Mouse (Mus musculus) urinary bladder, postnatal 25 days (tissue): Measurements from ENCODE around the gene Rabif.
A peak's percentile ranks its signal among the peaks of the same experiment; 100 is the strongest.
"Not testable (repeated sequence)": the region's sequence is repeated elsewhere in the genome, so short reads cannot be mapped to it uniquely, and the experiment has no call there.

ENCODE experiments used
- DNase-seq: peaks from one replicate; pipeline ENCODE4 v3.0.0; 2022; ENCODE audit warnings: low spot score

Rabif gene

DNA sequence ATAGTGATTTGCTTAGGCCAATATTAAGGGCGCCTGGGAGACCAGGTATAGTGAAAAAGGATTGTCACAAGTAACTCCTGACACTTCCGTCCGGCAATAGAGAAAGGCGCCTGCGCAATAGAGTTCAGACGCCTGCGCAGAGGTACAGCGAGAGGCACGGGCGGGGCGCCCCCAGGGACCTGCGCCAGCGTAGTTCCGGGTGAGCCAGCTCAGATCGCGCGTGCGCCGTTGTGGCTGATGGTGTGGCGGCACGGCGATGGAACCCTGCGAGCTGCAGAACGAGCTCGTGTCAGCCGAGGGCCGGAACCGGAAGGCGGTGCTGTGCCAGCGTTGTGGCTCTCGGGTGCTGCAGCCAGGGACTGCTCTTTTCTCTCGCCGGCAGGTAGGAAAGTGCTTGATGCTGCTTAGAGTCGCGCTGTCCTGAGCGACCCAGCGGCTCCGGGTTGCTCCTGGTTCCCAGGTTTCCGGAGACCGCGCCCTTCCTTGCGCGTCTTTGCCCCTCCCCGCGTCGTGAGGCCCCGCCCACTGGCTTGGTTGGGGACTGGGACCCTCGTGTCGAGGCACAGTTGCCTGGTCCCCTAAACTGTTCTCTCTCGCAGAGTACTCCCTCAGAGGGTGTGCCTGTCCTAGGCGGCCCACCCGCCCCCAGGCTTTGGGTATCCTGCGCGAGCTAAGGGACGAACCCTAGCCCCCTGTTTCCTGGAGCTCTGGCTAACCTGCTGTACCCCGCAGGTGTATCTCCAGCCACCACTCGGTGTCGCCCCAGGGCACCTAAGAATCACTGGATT is at the start of gene Rabif:
Rabif (plus strand) TSS at position 221 of the 788 bp plus-strand sequence.
- DNase-seq = peak; percentile 98

DNA sequence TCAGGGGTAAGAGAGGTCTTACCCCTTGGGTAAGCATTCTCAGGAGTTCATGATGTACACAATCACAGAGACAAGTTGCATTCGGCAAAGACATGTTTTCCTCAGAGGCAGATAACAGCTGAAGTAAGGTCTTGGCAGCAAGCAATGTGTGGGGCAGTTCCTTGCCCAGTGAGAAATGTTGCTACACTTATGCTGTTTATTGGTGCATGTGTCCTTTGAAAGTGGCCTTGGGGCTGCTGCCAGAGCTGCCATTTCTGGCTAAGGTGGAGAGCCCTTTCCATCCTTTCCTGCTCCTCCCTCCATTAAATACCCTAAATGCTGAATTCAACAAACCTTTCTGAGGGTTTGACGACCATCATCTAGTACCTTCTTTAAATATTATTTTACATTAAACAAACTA is 49.0 kb upstream of the Rabif start:
- DNase-seq = no peak

DNA sequence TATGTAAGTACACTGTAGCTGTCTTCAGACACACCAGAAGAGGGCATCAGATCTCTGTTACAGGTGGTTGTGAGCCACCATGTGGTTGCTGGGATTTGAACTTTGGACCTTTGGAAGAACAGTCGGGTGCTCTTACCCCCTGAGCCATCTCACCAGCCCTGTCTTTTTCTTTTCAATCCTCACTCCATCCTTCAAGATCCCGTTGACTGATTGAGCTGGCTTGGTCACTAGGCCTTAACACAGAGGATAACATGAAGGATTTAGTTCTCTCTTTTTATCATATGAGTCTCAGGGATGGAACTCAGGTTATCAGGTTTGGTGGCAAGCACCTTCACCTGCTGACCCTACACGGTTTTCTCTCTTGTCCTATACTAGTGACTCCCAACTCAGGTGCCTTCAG is 45.9 kb upstream of the Rabif start:
- DNase-seq = not testable (repeated sequence)

DNA sequence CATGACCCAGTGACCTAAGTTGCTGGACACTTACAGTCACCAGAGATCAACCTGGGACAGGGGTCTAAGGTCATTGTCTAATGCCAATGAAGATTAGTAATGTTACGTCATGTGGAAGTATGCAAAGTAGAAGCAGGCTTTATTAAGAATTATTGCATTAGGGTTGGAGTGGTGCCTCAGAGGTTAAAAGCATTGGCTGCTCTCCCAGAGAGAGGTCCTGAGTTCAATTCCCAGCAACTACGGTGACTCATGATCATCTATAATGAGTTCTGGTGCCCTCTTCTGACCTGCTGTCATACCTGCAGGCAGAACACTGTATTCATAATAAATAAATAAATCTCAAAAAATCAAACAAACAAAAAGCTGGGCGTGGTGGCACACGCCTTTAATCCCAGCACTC is 44.2 kb upstream of the Rabif start:
- no peak for DNase-seq

DNA sequence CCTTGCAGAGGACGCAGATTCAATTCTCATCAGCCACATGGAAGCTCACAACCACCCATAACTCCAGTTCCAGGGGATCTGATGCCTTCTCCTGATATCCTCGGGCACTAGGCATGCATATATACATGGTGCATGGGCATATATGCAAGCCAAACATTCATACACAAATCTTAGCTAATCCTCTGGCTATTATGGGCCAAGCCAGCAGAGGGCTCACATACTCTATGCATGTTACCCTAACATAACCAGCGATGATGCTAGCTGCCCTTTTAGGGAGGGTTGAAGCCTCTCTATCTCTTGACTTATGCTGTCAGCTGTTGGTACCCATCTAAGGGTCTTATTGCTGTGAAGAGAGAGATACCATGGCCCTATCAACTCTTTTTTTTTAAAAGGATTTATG is 43.5 kb upstream of the Rabif start:
- DNase-seq = peak; percentile 15

DNA sequence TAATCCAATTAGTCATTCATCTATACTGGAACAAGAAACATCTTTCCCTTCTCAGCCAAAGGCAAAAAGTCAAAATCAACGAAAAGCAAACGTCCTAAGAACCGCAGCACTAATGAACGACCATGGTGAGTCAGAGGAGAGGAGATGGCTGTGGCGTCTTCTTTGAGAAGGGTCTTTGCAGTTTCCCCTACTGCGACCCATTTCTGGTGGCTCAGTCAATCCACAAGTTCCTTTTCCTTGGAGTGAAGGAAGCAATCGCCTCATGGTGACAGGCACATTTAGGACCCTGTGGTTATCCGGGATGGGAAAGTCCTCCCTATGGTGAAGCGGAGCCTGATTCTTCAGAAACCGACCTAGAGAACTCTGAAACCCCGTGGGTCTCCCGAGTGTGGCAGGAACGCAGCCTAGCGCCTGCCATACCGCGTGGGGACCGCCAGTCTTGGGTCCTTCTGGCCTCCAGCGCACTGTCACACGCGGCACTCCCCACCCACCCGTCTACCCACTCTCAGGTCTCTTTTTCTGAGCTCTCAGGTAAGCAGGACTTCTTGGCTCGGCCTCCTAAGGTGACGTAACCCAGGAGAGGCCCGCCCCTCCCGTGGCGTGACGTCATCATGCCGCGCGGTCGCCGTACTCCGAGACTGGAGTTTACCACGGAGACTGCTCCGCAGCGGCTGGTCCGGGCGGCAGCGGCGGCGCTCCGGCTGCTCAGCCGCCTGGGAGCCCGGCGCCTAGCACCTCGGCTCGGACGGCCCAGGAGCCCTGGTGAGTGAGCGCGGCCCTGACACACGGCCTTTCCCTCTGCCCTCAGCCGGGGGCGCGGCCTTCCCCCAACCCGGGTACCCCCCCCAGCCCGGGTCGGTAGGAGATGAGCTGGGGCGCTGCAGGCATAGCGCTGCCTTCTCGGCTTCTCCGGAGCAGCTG is 39.3 kb upstream of the Rabif start, which contains the start of gene Klhl12:
Klhl12 (plus strand) TSS at position 628 of the 921 bp plus-strand sequence.
- peak; percentile 97 for DNase-seq

DNA sequence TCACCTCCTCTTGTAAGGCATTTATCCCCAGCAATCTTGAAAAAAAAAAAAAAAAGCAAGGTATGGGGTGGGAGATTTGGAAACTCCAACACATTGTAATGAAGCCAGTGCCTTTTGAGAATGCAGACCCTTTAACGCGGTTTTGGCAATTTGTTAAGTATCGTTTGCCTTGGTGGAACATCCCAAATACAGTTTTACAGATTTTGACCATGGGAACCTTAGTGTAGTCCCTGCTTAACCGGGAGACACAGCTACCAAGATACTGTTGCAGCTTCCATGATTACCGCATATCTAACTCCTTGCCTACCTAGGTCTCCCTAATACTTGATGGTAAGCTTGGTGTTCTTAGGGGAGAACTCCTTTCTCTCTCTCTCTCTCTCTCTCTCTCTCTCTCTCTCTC is 38.4 kb upstream of the Rabif start:
- no peak for DNase-seq

DNA sequence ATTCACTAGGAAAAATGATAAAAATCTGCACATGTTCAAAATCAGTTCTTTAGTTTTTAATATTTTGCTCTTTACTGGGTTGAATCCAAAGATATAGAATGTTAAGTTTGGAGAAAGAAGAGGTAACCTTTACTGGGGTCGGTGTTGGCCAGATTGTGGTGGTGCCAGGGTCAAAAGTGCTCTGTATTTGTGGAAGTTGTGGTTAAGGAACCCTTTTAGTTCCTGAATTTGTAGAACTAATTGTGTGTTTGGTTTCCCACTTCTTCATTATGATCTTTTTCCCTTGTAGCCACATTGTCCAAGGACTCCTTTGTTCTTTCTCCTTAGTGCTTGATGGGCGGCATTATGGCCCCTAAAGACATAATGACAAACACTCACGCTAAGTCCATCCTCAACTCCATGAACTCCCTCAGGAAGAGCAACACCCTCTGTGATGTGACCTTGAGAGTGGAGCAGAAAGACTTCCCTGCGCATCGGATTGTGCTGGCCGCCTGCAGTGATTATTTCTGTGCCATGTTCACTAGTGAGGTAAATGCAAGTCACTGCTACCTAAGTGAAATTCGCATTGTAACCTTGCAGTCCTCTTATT is 36.2 kb upstream of the Rabif start:
- DNase-seq = no peak

DNA sequence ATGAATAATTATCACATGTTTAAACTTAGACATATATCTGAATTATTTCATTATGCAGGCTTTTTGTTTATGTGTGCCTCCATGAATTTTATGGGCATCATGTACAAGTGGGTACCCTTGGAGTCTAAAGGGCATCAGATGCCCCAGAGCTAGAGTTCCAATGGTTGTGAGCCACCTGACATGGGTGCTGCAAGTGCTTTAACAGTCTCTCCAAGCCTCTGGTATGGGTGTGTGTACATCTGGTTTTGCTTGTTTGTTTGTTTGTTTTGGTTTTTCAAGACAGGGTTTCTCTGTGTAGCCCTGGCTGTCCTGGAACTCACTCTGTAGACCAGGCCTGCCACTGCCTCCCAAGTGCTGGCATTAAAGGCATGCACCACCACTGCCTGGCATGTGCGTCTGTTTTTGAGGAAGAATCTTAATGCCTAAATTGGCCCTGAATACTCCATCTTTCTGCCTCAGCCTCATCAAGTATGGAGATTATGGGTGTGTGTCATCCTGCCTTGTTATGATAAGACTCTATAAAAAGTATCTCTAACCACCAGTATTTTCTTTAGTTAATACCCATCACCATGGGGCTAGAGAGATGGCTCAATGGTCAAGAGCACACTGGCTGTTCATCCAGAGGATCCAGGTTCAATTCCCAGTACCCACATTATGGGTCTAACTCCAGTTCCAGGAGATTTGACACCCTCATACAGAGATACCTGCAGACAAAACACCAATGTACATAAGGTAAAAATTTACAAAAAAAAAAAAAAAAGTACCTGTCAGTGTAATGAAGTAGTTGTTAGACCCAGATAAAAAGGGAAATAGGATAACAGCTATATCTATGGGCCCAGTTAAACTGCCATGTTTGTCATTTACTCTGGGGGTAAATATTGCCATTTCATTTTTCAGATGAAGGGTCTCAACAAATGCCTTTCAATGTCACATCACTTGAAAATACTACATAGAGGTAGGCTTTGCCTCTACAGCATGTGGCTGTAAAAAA is 33.9 kb upstream of the Rabif start:
- DNase-seq = no peak

DNA sequence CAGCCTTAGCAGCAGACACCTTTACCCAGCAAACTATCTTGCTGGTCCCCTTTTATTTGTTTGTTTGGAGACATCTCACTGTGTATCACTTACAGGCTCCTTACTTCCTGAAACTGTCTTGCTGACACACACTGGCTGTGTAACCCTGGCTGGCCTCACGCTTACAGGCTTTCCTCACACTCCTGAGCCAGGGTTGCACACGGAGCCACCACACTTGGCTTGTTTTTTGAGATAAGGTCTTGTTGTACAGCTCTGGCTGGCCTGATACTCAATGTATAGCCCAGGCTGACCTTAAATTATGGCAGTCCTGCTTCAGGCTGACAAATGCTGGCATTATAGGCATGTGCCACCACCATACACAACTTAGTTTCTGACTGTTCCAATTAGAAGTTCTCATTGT is 9.8 kb upstream of the Rabif start:
- no peak for DNase-seq

DNA sequence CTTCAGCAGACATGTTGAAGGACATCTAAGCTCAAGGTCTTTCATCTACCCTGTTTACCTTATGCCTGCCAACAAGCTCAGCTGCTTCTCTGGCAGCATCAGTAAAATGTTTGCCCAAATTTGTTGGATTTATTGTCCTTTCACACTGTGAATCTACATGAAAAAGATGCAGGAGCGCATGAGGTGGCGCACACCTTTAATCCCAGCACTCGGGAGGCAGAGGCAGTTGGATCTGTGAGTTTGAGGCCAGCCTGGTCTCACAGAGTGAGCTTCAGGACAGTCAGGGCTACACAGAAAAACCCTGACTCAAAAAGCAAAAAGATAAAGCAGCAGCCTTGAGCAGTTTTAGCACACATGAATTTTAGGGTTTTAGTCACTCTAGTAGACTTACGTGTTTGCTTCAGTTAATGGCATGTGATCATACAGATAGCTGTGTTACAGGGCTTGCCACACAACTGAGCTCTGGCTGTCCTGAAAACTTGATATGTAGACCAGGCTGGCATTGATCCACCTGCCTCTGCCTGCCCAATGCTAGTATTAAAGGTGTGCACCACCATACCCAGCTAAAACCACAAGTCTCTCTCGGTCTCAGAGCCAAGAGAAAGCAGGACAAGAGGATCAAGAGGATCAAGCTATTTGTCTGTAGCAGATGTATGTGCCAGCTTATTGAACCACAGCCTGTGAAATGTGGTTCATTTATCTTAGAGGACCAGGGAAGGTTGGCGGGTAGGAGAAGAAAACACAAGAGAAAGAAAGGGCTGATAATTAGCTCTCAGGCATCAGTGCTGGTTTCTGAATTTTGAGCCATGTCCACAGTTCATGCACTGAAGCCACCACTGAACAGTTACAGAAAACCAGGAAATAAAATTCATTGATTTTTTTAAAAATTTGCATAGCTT is 3.3 kb upstream of the Rabif start:
- no peak for DNase-seq

DNA sequence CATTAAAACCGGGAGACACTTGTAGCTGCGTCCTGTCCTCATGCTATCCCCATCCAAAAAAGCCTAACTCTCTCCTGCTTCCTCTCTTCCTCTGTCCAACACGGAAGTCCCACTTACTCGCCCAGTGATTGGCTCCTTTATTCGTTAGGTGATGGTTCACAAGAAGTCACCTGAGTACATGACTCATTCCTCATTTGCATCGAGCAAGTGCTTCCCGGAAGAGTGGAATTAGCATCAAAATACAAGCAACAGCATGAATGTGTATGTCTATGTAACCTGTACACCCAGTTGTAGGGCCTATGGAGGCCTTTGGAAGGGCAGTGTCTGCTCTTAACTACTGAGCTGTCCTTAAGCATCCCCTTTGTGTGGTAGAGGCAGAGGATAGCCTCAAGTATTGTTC is 2.2 kb upstream of the Rabif start:
- no peak for DNase-seq

DNA sequence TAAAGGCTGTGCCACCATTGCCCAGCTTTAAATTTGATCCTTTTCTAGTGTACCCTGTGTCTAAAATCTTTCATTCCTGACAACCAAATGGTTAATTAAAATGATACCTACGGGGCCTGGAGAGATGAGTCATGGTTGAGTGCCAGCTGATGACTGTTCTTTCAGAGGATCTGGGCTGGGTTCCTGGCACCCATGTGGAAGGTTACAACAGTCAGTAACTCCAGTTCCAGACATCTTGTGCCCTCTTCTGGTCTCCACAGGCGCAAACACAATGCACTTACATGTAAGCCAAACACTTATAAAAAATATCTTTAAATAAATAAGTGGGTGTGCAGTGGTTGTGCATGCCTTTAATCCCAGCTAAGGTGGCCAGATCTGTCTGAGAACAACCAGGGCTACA is 952 bp upstream of the Rabif start:
- no peak for DNase-seq

DNA sequence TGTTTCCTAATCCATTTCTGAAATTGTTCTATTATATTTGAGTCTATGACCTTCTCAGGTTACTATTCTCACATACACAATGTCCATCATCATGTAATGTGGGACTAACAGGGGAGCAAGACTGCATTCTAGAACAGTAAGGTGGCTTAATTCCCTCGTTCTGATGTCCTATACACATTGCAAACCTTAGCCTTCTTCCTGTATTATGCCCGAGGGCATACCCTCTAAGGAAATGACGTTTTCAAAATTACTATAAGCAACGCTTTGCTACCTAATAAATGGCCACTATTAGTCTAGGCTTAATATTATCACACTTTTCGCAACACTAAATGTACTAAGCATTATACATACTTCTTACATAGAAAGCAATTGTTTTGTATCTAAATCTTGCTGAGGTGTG is 492 bp upstream of the Rabif start:
- DNase-seq = no peak

DNA sequence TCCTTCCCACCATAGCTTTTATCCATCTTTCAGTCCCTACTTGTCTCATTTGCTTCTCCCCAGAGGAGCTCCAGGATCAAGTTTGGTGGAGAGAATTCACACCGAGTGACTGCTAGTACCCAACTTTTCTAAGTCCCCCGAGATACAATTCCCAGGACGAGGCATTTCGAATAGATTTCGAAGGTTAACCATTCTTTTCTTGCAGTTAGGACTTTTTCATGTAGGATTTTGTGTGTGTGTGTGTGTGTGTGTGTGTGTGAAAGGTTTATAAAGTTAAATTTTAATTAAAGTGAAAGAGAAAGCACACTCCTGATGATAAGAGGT is 730 bp downstream of the Rabif start:
- no peak for DNase-seq

DNA sequence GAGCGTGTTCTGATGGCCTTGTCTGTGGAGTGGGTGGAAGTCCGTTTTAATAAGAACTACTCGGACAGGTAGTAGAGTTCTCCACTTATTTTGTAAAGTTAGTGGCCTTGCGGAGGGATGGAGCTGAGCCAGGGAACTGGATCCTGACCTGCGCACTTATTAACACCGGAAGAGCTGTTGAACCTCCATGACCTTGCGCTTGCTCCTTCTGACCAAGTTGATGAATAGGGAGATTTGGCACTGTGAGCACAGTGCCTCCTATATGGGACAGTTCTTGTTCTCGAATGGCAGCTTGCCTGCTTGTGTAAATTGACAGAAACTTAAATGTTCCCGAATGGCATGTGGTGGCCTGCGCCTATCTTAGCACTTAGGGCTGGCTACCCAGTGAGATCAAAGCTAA is 1.5 kb downstream of the Rabif start:
- no peak for DNase-seq

DNA sequence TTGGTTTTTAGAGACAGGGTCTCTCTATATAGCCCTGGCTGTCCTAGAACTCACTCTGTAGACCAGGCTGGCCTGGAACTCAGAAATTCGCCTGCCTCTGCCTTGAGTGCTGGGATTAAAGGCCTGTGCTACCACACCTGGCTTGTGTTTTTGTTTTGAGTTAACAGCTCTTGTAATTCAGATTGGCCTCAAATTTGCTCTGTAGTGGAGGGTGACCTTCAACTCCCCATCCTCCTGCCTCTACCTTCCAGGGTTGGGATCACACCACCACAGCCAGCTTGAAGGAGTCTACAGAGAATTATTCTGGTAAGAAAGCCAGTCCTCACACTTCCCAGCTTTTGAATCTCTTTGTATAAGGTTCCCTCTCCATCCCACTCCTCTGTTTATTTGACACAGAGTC is 6.5 kb downstream of the Rabif start:
- no peak for DNase-seq

DNA sequence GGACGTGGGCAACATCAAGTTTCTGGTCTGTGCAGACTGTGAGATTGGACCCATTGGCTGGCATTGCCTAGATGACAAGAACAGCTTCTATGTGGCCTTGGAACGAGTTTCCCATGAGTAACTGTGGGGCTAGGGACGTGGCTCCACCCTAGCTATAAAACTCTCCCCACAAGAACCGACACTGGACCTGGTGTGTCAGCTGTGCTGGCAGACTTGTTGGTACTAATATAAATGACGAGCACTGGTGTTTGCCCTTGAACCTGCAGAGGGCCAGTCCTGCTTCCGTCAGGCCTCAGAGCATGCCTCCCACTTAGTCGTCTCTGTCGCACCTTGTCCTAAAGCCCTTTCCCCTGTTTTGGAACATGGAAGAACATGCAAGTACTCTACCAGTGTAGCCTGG is 11.8 kb downstream of the Rabif start:
- DNase-seq = no peak

DNA sequence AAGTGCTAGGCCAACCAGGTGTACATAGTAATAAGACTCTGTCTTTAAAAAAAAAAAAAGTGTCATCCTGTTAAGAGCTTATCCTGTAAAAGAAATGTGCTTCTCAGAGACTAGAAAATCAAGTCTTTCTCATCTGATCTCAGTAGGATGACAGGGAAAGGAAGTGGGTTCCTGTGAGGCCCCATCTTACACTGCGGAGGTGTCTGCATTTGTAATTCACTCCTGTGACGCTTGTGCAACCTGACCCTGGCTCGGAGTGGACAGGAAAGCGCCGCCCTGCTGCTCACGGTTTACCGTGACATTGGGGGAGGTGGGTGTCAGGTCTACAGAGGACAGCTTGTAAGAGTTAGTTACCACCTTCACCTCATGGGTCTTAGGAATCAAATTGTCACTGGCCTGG is 15.6 kb downstream of the Rabif start:
- DNase-seq = no peak

DNA sequence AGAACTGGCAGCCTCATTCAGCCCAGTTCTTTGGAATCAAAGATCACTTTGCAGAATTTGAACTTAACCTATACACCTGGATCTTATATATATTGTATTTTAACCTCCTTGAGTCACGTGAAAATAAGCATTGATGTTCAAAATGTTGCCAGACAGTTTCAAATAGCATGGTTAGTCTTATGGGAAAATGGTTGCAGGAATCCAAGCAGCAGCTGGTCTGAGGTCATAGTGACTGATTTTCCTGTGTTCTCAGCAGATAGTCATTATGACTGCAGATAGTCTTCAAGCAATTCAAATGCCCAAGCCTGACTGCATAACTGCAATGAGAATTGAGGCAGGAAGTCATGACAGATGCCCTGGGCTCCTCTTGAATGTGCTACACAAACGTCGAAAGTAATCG is 17.7 kb downstream of the Rabif start:
- no peak for DNase-seq

DNA sequence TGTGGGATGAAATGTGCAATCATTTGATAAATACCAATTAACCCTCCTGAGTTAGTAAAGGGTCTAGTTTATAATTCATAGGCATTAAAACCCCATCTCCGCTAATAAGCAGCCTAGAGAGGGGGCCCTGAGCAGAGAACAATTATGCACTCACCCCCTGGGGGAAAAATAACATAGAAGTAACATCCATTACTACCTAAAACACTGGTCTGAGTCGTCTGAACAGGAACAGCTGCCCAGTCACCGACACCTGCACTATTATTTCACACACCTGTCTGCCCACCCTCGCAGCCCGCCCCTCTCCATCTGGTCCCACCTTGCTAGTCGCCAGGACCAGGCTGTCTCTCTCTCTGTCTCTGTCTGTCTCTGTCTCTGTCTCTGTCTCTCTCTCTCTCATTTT is 18.1 kb downstream of the Rabif start:
- no peak for DNase-seq
